Mouse (Mus musculus) erythroblast, embryonic 14.5 days (primary cell): ENCODE measurements around the gene Ptprn2.

Experiments used
- GATA1 ChIP-seq: IDR thresholded peaks from 2 replicates; pipeline ENCODE4 v1.6.1; 2012; ENCODE audit warnings: low read length, inconsistent platforms, mixed read lengths
- TAL1 ChIP-seq: IDR thresholded peaks from 3 replicates; pipeline ENCODE4 v1.6.1; 2012; ENCODE audit warnings: low read length, inconsistent platforms, mixed read lengths

DNA sequence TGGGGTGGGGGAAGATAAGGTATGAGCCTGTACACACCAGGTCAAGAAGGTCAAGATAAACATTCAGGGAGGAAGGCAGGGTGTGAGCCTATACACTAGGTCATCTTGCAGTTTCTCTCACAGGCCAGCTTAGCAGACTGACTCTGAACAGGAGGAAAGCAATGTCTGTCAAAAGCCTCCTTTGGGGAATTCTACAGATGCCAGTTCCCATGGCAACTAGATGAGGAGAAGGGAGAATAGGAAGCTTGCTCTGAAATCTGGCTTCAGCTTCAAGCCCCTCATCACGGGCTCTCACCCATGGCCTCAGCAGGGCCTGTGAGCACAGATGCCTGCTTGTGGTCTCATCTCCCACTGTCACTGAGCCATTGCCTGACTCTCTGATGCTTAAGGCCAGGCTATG, 421.9 kb downstream of the Ptprn2 start:
- TF ChIP-seq TAL1 (no peak), GATA1 (no peak)
